Mouse (Mus musculus): ENCODE data around the gene Cdx4. TPM values are rescaled to one million over a fixed set of nuclear protein-coding genes. Genes with fewer than 3 reads are reported as not detected.
A peak's percentile ranks its signal among the peaks of the same experiment; 100 is the strongest.

The Cdx4 gene
- not detected in 2 replicates for polyA plus RNA-seq (2011; ENCODE audit: insufficient read length, low read depth, missing spikeins)

DNA sequence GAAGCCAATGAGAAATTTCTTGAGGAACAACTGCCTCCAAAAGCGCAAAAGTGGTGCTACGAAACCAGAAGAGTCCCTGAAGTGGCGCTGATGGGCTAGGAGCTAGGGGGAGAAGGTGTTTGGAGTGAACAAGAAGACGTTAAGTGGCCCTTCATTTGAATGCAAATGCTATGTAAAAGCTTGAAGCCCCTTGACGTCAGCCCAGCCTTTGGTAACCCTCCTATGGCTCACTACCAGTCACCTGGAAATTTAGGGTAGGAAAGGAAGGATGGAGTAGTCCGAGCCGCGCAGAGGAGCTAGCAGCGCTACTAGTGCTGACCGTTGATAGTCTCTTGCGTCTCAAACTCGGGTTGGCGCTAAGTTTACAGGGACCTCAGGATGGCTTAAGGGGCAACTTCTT, at the start of gene Cdx4:
Gene Cdx4, plus strand, starts transcription at position 253 of the 400 bp plus-strand sequence.
- Histone ChIP-seq H3K27ac (ENCODE audit: insufficient read depth, low read length) (no peak within 1 kb of the TSS), H3K4me1 (ENCODE audit: control insufficient read depth, insufficient read depth, low read length) (no peaks in the 10 kb centered on the region), H3K4me3 (ENCODE audit: insufficient read depth, low read length) (no peak within 1 kb of the TSS)
- no peak for TF ChIP-seq POLR2A (IDR thresholded peaks at IDR 0.05; ENCODE audit: low read depth, low read length)
- TF ChIP-seq CTCF (IDR thresholded peaks at IDR 0.05; ENCODE audit: borderline replicate concordance, insufficient read depth, low read length): no peak

DNA sequence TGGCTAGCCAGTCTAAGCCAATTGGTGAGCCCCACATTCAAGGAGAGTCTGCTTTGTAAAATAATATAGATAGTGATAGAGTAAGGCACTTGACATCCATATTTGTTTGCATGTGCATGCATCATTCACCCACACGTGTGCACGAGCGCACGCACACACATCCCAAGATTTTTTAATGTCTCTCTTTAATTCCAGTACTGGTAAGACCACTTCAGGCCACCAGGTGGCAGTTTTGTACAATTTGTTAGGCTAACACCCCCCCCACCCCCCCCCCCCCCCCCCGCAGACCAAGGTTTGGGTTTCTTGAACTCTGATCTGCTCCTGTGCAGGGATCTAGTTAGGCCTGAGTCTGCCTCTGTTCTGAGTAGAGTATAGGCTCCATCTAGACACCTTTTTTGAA, 46.9 kb upstream of the Cdx4 start:
- Histone ChIP-seq H3K27ac (ENCODE audit: insufficient read depth, low read length) (no peak overlapping the region), H3K4me1 (ENCODE audit: control insufficient read depth, insufficient read depth, low read length) (no peaks in the 10 kb centered on the region), H3K4me3 (ENCODE audit: insufficient read depth, low read length) (no peak overlapping the region)
- TF ChIP-seq POLR2A (IDR thresholded peaks at IDR 0.05; ENCODE audit: low read depth, low read length) (no peak), CTCF (IDR thresholded peaks at IDR 0.05; ENCODE audit: borderline replicate concordance, insufficient read depth, low read length) (no peak)

DNA sequence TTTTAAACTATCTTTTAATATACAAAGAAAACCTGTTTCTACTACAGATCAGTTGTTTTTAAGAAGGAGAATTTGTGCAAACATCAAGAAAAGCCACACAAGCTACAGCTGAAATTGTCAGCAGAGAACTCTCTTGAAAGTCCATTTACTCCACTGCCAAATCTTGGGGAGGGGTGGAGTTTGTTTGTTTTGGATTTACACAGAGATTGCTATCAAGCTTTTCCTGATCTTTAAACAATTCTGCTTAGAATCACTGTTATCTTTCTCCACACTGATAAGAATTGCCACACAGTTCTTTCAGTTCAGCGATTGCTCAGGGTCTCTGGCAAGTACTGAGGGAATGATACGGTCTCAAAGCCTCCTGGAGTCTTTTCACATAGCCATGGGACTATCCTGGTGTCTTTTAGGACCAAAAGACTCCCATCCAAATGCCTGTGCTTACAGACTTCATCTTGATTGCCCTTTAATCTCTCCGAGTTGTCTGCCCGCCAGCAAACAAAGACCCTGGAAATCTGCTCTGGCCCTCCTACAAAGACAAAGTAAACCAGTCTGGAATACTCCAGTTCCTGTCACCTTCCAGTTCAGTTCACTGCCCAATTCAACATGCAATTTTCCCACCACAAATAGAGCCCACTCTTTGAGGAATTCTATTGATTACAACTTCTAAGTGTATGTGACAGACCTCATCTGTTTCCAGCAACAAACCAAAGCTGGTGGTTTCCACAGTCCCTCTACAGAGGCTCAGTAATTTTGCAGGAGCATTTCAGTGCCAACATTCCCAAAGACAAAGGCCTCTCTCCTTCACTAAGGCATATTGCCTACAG, 34.1 kb upstream of the Cdx4 start:
- peaks cover 6% of the 10 kb centered on the region; the same call in 1 of the 2 replicates for H3K4me1 ChIP-seq (ENCODE audit: control insufficient read depth, insufficient read depth, low read length)
- H3K4me3 ChIP-seq (ENCODE audit: insufficient read depth, low read length): no peak overlapping the region
- no peak for TF ChIP-seq POLR2A (IDR thresholded peaks at IDR 0.05; ENCODE audit: low read depth, low read length)
- no peak for TF ChIP-seq CTCF (IDR thresholded peaks at IDR 0.05; ENCODE audit: borderline replicate concordance, insufficient read depth, low read length)
- H3K27ac ChIP-seq (ENCODE audit: insufficient read depth, low read length): no peak overlapping the region

GRCm38 (mm10) chrX:103287846-103288377, 33.3 kb upstream of the Cdx4 start:
- H3K4me1 ChIP-seq (ENCODE audit: control insufficient read depth, insufficient read depth, low read length): peaks cover 6% of the 10 kb centered on the region; the same call in 1 of the 2 replicates
- no peak for TF ChIP-seq POLR2A (IDR thresholded peaks at IDR 0.05; ENCODE audit: low read depth, low read length)
- no peak for TF ChIP-seq CTCF (IDR thresholded peaks at IDR 0.05; ENCODE audit: borderline replicate concordance, insufficient read depth, low read length)
- no peak overlapping the region for H3K27ac ChIP-seq (ENCODE audit: insufficient read depth, low read length)
- H3K4me3 ChIP-seq (ENCODE audit: insufficient read depth, low read length): no peak overlapping the region

GRCm38 (mm10) chrX:103288485-103289330, 32.5 kb upstream of the Cdx4 start:
- no peak overlapping the region for H3K27ac ChIP-seq (ENCODE audit: insufficient read depth, low read length)
- no peak overlapping the region for H3K4me3 ChIP-seq (ENCODE audit: insufficient read depth, low read length)
- peaks cover 6% of the 10 kb centered on the region; the same call in 1 of the 2 replicates for H3K4me1 ChIP-seq (ENCODE audit: control insufficient read depth, insufficient read depth, low read length)
- TF ChIP-seq CTCF (IDR thresholded peaks at IDR 0.05; ENCODE audit: borderline replicate concordance, insufficient read depth, low read length) (no peak), POLR2A (IDR thresholded peaks at IDR 0.05; ENCODE audit: low read depth, low read length) (no peak)

- Histone ChIP-seq H3K27ac (ENCODE audit: insufficient read depth, low read length) (peak overlapping the region; percentile 57; the same call in 1 of the 2 replicates), H3K4me3 (ENCODE audit: insufficient read depth, low read length) (no peak overlapping the region), H3K4me1 (ENCODE audit: control insufficient read depth, insufficient read depth, low read length) (no peaks in the 10 kb centered on the region)
- TF ChIP-seq CTCF (IDR thresholded peaks at IDR 0.05; ENCODE audit: borderline replicate concordance, insufficient read depth, low read length) (no peak), POLR2A (IDR thresholded peaks at IDR 0.05; ENCODE audit: low read depth, low read length) (no peak)
These were observed 22.3 kb upstream of the Cdx4 start for GRCm38 (mm10) chrX:103298937-103299336.

GRCm38 (mm10) chrX:103308262-103308661, 12.9 kb upstream of the Cdx4 start:
- H3K4me1 ChIP-seq (ENCODE audit: control insufficient read depth, insufficient read depth, low read length): no peaks in the 10 kb centered on the region
- TF ChIP-seq POLR2A (IDR thresholded peaks at IDR 0.05; ENCODE audit: low read depth, low read length) (no peak), CTCF (IDR thresholded peaks at IDR 0.05; ENCODE audit: borderline replicate concordance, insufficient read depth, low read length) (no peak)
- no peak overlapping the region for H3K27ac ChIP-seq (ENCODE audit: insufficient read depth, low read length)
- H3K4me3 ChIP-seq (ENCODE audit: insufficient read depth, low read length): no peak overlapping the region

DNA sequence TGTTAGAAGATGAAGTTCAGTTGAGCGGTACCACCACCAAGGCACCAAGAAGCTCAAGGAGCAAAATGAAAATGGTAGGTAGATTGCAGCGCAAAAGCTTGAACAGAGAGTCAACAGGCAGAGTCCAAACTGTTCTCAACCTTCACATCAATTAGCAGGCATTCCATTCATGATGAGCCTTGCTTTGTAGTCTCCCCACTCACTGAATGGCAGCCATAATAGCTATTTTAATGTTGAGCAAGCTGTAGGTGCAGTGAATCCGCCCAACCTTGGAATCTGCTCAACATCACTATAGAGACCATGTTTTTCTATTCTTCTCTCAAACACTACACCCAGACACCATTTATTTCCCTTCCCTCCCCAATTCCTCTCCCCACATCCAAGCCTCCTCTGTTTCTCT, 9.5 kb upstream of the Cdx4 start:
- Histone ChIP-seq H3K27ac (ENCODE audit: insufficient read depth, low read length) (no peak overlapping the region), H3K4me1 (ENCODE audit: control insufficient read depth, insufficient read depth, low read length) (no peaks in the 10 kb centered on the region), H3K4me3 (ENCODE audit: insufficient read depth, low read length) (no peak overlapping the region)
- no peak for TF ChIP-seq CTCF (IDR thresholded peaks at IDR 0.05; ENCODE audit: borderline replicate concordance, insufficient read depth, low read length)
- TF ChIP-seq POLR2A (IDR thresholded peaks at IDR 0.05; ENCODE audit: low read depth, low read length): no peak

- H3K4me3 ChIP-seq (ENCODE audit: insufficient read depth, low read length): no peak overlapping the region
- no peaks in the 10 kb centered on the region for H3K4me1 ChIP-seq (ENCODE audit: control insufficient read depth, insufficient read depth, low read length)
- TF ChIP-seq POLR2A (IDR thresholded peaks at IDR 0.05; ENCODE audit: low read depth, low read length): no peak
- TF ChIP-seq CTCF (IDR thresholded peaks at IDR 0.05; ENCODE audit: borderline replicate concordance, insufficient read depth, low read length): no peak
- H3K27ac ChIP-seq (ENCODE audit: insufficient read depth, low read length): no peak overlapping the region
These were observed 7.1 kb upstream of the Cdx4 start for GRCm38 (mm10) chrX:103314146-103314545.
